Mouse (Mus musculus) retina, postnatal 7 days (tissue): ENCODE measurements at regions not wholly inside any gene's neighbourhood (a gene's known extent, or its start where the extent isn't known, plus 50 kb on each side); places are given as distances from the start of the nearest gene placed in this dataset.
"Not testable (repeated sequence)": the region's sequence is repeated elsewhere in the genome, so short reads cannot be mapped to it uniquely, and the experiment has no call there.

Experiments used
- DNase-seq: peaks from one replicate; pipeline ENCODE4 v3.0.0-alpha.2; 2012; ENCODE audit warnings: low read depth, low spot score

DNA sequence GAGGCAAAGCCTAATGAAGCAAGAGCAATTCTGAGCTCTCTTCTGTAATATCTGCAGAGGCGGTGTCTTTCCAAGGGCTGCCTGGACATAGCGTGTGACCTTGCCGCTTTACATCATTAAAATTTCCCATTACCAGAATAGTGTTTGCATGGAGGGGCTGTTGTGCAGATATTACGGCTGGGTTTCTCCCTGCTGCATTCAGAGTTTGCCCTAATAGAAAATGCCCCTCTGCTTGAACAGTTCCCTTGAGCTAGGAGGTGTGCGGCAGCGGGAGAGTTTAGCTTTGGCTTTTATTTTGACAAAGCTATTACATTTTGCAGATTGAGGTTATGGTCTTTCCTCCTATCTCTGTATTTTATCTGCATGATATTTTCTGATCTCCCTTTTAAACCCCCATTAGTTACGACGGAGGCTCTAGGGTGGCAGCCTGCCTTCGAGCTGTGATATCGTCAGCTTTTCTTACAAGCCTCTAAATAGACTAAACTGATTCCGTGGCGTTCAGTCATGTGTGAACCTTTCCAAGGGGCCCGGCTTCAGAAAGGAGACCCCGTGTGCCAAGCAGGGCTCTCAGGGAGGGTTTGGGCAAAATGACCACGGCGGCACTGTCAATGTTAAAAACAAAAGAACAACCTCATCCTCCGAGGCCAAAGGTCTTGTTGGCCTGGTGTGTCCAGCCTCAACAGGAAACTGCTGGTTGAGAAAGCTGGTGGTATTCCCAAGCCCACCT lies 182.2 kb upstream of the Pmfbp1 start:
- no peak for DNase-seq

DNA sequence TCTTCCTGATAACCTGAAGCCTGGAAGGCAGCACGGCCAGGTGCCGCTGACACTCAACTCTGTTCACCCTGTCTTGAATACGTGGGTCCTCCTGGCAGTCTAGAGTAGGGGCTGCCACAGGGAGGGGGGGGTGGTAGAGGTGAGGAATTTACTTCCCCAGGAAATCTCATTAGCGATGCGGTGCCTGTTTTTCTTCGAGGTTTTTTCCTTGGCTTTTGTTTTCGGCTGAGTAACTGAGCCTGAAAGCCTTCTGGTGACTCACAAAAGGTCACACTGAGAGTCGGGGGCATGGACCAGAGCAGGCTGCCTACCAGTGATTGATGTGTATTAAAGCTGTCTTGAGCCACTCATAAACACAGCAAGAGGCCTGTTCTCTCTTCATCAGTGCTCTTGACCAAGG lies 181.1 kb upstream of the Pmfbp1 start:
- DNase-seq: no peak

DNA sequence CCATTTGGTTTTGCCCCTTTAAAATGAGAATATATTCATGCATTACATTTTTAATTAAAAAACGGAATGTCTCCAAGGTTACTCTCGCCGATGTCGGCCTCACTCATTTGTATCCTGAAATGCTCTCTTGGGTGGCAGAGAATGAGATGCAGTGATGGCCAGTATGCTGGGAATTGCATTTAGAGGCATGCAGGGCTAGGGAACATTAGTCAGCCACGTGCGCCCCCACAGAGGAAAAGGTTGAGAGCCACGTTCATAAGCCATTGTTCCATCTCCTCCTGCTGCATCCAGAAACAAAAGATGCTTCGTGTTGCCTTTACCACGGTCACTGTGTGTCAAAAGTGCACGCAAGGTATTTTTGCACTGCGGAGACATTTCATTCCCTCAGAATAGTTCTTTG lies 172.9 kb upstream of the Pmfbp1 start:
- no peak for DNase-seq

DNA sequence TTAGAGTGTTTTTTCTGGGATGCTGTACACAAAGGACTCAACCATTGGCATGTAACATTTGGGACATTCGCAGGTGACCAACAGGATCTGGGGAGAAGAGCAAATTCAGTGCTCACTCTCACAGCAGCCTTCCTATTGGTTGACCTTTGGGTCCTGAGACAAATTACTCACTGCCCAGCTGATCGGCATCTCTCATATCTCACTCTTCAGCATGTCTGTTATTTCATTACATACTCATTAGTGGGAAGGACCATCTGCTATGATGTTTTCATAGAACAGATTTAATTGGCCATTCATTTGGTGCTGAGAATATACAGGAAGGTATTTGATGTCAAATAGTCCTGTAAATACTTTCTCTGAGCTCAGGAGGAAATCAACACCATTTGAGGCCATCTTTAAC lies 170.5 kb upstream of the Pmfbp1 start:
- DNase-seq: no peak

DNA sequence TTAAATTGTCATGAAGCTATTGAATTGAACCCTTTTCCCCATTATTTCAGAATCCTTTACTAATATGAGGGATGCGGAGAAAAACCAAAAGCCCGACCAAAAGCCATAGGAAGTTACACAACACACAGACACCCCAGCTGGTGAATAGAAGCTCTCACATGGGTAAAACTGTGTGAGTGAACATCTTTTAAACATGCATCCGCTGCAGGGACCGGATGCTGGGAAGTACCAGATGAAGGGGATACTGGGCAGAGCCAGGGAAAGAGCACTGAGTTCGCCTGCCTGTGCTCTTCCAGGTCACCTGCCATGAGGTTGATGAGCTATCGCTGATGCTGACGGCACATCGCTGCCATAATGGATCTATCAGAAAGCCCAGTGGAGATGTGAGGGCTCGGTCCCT lies 169.6 kb upstream of the Pmfbp1 start:
- no peak for DNase-seq

DNA sequence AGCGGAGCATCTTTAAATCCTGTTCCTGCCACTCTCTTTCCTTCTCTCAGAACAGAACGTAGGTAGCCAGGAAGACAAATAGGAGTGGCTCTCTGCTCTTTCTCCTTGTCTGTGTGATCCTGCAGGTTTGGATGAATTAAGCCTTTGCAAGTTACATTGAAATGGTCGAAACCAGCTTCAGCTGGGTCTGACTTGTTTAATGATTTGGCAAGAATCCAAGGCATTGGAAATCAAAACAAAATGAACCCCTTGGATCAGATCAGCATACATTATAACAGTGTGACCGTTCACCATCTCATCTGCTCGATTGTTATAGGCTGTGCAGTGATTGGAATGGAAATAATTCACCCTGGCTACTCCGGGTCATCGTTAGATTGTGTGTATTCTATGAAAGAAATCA lies 157.6 kb upstream of the Pmfbp1 start:
- no peak for DNase-seq

DNA sequence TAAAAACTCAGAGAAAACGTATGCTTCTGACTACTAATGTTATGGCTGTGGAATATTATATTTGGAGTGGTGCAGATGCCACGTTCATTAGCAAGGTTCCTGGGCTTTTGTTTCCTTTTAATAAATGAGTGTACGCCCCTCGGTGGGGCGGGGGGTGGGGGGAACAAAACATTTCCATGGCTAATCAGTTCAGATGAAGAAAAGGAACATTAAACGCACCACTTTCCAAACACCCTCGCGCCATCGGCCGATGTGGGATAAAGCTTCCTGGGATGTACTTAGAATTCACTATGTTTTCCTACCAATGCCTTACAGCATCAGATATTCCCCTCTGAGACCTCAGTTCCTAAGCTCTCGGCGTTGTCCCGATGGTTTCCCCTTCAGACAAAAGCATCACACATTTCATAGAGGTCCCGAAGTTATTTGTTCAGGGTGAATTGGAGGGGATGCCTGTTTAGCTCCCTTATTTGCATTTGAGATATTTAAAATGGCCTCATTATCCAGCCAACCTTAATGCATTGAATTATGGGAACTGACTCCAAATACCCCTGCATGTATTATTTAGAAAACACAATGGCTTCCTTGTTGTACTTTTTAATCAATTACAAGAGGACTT lies 155.5 kb upstream of the Pmfbp1 start:
- no peak for DNase-seq

DNA sequence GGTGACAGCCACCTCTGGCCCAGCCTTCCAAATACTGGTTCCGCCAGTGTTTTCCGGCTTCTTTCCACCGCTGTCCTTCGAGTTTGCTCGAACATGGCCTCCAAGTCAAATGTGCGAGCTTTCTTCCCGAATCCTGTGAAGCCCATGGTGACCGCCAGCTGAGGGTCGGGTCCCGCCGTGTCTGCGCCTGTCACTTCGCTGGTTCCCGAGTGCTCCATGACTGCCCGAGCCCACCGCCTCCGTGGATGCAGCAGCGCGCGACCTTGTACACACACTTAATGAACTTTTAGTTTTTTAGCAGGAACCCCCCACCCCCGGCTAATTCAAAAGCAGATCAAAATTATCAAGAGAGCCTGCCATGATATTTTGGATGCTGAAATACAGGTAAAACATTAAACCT lies 153.2 kb upstream of the Pmfbp1 start:
- DNase-seq: not testable (repeated sequence)

DNA sequence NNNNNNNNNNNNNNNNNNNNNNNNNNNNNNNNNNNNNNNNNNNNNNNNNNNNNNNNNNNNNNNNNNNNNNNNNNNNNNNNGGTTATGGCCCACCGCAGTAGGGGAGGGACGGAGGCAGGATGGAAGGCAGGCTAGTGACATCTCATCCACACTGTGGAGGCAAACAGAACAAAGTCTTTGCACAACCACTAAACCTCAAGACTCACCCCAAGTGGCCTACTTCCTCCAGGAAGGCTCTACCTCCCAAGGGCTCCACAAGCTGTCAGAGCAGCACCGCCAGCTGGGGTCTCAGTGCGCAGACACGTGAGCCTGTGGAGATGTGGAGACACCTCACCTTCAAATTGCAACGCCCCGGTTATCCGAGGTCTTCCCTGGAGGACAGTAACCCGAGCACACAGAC lies 138.7 kb upstream of the Pmfbp1 start:
- no peak for DNase-seq

DNA sequence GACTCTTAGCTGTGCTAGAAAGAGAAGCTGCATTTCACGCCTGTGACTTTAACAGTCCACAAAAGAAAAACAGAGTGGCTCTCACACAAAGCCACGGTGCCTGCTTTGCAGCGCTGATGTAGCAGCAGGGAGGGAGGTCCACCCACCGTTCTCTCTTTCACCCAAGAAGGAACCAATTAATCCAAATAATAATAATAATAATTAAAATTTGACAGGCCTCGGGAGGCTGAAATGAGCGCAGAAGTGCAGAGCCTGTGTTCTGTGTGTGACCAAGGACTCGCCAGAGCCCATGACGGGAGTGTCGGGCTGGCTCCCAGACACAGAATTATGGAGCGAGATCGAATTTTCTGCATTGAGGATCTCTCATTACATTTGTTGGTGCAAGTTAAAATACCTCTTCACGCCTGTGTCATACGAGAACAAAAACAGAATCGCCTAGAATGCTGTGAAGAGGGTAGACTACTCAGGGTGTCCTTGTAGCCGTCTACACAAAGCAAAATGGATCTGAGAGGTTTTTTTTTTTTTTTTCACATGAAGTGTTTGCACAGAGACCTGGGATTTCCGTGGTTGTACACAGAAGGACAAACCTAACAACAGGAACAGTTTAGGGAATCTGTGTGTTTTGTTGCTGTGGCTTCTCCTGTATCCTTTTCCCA lies 134.3 kb upstream of the Pmfbp1 start:
- DNase-seq: no peak

DNA sequence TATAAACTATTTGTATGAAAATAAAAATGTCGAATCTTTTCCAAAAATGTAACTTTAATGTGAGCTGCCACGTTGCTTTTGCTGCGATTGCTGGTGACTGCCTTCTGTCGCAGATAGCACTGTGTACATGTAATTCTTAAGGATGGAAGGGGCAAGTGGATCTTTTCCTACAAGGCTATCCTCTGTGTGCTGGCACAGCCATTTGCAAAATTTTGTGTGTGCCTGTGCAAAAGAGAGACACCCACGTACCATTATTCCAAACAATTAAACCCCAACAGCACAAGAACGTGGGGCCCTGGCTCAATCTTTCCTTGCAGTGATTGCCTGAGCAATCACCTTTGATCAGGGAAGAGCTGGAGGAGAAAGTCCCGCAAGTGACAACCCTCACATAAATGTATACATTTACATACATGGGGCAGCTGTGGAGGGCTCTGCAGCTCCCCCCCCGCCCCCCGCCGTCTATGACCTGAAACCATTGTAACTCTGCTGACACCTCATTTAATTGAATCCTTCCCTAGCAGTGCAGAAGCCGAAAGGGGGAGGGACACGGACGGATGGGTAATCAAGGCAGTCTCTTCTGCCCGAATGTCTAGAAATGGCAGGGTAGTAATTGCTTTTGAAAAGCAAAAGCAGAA lies 133.6 kb upstream of the Pmfbp1 start:
- DNase-seq: no peak

DNA sequence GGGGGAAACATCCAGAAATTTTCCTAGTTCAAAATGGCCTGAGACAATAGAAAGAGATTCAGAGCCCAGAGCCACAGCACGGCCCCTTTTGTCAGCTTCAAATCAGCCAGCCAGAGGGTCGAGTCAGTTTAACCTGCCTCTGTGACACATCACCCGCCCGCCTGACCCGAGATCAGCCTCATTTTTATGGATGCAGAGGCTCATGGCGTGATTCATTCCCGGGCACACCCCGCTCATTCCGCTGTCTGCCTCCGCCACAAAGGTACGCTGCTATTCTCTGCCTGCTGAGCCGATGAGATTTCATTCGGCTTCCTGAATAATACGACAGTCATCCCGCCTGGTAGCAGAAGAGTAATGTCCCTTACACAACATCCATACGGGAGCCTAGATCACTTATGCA lies 132.9 kb upstream of the Pmfbp1 start:
- DNase-seq: no peak

DNA sequence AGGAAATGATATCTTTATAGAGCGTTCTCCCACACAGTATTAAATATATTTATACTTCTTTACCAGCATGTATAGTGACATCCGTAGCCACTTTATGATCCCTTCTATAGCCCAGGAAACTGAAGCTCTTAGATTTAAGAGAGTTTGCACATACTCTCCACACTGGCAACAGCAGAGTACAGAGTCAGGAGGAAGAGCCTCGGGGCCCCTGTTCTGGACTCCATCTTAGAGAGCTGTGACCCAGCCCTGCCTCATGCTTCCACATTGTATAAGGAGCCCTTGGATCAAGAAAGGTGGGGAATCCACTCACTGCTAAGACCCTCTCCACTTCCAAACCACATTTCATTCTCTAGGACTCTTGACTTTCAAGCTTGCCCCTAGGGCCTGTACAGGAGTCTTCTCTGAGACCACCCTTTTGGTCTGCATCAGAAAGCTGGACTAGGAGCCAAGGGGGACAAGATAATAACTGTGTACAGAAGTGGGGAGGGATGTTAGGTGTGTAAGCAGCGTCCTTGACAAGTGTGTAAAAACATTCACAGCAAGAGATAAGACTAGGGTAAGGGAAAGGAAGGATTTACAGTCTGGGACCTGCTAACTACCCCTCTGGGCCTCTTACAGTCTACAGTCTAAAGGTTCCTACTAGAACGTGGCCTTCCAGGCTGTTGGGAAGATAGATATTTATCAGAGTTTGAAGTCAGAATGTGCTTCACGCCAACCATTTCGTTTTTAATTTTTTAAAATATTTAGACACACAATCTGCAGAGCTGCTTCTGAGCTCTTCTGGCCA lies 132.1 kb upstream of the Pmfbp1 start:
- DNase-seq: no peak

DNA sequence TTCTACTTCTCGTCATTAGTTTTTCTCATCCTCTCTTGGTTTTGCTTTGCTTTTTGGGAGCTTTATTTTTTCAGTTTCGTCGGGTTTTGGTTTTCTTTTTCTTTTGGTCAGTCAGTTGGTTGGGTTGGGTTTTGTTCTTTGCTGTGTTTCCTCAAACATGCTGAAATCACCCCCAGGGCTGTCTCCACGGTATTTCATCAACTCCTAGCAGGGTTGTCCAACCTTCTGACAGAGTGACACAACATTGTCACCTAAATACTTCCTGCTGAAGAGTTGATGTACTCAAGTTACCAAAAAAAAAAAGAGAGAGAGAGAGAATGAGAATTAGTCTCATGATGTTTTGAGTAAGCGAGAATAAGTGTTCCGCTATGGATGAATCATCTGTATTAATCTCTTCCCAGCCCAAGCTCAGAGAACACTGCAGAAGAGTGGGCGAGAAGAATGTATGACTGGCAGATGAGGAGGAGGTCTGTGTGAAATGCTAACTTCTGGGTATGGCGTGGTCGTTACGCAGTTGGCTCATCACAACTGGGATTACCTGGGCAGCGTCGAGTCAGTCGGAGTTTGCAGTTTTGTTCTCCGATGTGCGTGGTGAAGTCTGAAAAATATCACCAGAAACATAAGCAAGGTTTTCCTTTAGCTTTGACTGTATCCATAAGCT lies 130.5 kb upstream of the Pmfbp1 start:
- DNase-seq: no peak

DNA sequence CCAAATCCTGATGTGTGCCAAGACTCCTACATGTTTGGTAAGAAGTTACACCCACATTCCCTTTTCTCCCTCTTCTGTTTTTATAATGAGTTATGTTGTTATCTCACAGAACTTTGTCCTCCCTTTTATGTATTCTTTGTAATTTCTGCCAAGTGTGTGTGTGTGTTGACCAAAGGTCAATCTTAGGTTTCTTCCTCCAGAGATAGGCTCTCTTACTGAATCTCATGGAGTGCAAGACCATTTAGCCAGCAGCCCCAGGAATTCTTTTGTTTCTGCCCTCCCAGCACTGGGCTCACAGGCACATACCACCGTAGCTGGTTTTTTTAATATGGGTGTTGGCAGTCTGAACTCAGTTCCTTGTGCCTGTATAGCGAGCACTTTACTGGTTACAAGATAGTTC lies 119.8 kb upstream of the Pmfbp1 start:
- DNase-seq: no peak

DNA sequence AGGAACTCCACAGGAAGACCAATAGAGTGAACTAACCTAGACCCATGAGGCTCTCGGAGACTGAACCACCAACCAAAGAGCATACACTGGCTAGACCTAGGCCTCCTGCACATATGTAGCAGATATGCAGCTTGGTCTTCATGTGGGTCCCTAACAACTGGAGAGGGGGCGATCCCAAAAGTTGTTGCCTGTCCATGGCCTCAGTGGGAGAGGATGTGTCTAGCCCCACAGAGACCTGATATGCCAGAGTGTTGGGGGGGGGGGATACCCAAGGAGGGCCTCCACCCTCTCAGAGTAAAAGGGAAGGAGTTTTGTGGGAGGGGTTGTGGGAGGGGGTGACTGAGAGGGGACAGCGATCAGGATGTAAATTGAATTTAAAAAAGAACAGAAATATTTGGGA lies 108.9 kb upstream of the Pmfbp1 start:
- DNase-seq: no peak

DNA sequence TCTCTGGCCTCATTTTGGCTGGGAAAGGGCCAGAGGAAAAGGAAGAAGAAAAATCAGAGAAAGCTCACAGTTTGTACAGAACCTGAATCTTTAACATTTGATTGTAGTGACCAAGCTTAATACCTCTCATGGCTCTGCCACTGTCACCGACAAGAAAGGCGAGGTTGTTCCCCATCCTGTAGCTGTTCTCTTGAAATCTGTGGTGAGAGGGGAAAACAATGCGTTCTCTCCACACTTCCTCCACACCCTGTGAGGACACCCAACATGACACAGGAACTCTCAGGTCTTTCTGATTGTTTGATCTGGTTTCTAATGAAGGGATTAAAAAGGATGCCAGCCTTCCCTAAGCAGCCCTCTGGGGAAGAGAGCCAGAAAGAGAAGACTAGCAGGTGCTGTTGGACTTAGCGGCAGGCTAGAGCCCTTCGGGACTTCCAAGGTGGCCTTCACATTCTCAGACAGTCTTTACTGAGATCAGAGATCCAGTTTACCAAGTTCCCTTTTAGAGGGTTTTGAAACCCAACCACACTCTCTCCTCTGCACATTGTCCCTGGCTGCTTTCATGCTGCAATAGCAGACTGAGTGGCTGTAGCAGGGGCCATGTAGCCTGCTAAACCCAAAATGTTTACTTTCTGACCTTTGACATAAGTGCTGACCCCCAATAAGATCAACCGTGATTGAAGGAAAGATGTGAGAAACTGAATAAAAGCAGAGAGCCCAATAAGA lies 98.5 kb upstream of the Pmfbp1 start:
- no peak for DNase-seq

DNA sequence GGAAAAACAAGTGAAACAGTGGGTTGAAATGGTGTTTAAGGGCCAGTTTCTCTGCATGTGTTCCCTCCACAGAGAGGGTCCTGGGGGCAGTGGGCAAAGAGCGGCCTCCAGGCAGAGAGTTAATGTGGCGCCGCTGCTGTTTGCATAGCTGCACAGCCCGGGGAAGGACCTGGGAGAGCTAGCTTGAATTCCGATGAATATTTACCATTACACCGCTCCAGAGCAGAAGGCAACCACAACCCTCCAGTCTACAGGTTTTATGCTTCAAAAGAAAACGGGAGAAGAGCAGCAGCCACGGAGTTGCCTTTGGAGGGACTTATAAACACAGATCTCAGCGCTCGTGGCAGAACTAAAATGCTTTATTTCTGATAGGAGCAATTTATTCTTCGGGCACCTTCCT lies 94.2 kb upstream of the Pmfbp1 start:
- DNase-seq: no peak

DNA sequence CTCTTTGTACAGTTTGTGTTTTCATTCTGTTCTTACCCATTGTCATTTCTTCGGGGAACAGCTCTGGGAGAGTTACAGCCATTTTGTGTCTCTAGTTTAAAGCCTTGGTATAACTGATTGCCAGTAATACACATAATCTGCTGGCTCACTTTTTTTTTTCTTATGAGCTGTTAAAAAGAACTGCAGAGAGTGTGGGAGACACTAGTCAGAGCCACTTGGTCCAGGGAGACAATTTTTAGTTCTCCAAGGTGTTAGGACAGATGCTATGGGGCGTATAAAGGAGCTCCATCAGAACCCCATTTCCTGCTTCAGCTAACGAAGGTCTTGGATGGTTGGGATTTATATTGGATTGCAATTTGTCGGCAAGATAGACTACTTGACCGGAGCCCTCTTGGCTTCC lies 93.6 kb upstream of the Pmfbp1 start:
- DNase-seq: no peak

DNA sequence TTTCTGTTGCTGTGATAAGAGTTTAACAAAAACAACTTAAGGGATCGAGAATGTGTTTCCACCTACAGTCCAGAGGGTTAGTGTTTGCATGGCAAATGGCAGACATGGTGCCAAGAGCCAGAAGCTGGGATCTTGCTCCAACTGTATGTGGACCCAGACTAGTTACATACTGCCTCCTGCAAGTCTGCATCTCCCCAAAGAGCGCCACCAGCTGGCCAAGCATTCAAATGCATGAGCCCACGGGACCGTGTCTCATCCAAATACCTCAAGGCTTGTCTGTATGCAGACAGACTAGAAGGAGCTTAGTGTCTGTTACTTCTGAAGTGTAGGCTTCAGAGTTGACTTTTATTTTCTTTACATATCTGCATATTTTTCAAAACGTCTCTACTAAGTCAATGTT lies 85.9 kb upstream of the Pmfbp1 start:
- DNase-seq: no peak

DNA sequence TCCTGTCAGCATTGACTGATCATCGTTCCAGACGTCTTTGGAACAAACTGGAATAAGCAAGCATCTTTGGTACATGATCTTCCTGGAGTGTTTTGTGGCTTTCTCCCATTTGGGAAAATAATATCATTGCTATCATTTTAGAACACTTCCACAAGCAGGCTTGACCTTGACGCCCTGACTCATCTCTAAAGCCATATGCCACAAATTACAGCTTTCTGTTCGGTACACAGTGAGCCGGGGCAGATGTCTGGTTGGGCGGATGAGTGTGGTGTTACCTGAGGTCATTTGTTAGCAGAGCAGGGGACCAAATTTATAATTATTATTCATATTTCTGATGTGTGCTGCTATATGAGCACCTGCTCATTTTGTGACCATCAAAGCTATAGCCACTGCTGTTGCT lies 83.3 kb upstream of the Pmfbp1 start:
- no peak for DNase-seq
